Mouse (Mus musculus) ES-E14 (cell line): Measurements from ENCODE around the gene Tmem163.

Experiments
- CHD2 ChIP-seq: IDR thresholded peaks from 2 replicates; pipeline ENCODE4 v1.6.1; 2014; ENCODE audit warnings: mild to moderate bottlenecking, low read depth, low read length, inconsistent platforms
- HCFC1 ChIP-seq: IDR thresholded peaks from 2 replicates; pipeline ENCODE4 v1.6.1; 2012; ENCODE audit warnings: low read length, inconsistent platforms, borderline replicate concordance; ENCODE audit not compliant: insufficient read depth
- MAFK ChIP-seq: IDR thresholded peaks from 2 replicates; pipeline ENCODE4 v1.6.1; 2014; ENCODE audit warnings: mild to moderate bottlenecking, low read depth, low read length, inconsistent platforms; ENCODE audit not compliant: insufficient read depth
- ZC3H11A ChIP-seq: IDR thresholded peaks from 2 replicates; pipeline ENCODE4 v1.6.1; 2012; ENCODE audit warnings: low read depth, mild to moderate bottlenecking, inconsistent platforms, low read length, borderline replicate concordance
- ZNF384 ChIP-seq: IDR thresholded peaks from 2 replicates; pipeline ENCODE4 v1.6.1; 2012; ENCODE audit warnings: low read depth, low read length, inconsistent platforms

GRCm38 (mm10) chr1:127523364-127523763 is 156.0 kb downstream of the Tmem163 start:
- TF ChIP-seq ZNF384 (no peak), ZC3H11A (no peak), CHD2 (no peak), MAFK (no peak), HCFC1 (no peak)
